Mouse (Mus musculus): ENCODE results near the gene Eef2.

DNA sequence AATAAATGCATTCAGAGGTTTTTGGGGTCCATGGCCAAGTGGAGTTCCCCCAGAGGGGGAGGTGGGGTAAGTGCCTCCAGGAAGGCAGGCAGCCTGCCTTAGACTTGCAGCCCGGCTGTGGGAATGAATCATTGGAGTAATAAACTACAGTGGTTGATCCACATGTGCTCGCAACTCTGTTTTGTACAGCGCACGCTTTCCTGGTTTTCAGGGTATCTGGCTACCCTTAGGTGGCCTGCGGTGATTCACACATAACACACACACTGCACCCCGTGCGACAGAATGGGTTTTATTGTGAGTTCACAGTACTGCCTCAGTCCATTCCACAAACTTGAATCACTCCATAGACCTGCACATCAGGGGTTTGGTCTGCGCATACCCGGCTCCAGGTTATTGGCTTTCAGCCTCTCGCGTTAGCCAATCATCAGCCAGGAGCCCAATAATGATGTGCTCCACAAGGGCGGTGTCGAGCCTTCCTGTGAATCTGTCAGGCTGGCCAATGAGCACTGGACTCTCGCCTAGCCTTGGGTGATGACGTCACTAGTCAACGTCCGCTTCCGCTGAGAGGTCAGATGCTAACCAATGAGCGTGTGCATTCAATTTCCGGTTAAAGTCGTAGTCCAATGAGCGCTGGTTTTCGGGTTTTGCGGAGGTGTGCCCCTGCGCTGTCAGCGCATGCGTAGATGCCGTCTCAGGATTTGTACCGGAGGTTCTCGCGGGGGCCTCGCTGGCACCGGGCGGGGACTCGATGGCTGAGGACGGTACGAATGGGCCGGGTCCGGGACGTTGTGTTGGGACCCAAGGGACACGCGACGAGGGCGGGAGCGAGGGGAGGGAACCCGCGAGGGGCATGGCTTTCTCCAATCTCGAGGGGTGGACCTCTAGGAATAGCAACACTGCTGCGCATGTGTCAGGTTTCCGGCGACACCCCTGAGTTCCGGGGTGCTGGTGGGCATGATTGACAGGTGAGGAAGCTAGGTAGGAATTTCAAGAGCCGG is 6.2 kb downstream of the Eef2 start, which contains the start of gene Dapk3:
- no peak for TF ChIP-seq CTCF (IDR thresholded peaks at IDR 0.05; ENCODE audit: low read depth, low read length)
- no peak for TF ChIP-seq GATA1 (IDR thresholded peaks at IDR 0.05; ENCODE audit: borderline replicate concordance, low read length)
